Mouse (Mus musculus): Measurements from ENCODE around the gene Mlx. TPM values are rescaled to one million over a fixed set of nuclear protein-coding genes. Genes with fewer than 3 reads are reported as not detected.
A peak's percentile ranks its signal among the peaks of the same experiment; 100 is the strongest.

Mlx gene
- polyA plus RNA-seq, 2 experiments, result 40.2 to 44.4 TPM

DNA sequence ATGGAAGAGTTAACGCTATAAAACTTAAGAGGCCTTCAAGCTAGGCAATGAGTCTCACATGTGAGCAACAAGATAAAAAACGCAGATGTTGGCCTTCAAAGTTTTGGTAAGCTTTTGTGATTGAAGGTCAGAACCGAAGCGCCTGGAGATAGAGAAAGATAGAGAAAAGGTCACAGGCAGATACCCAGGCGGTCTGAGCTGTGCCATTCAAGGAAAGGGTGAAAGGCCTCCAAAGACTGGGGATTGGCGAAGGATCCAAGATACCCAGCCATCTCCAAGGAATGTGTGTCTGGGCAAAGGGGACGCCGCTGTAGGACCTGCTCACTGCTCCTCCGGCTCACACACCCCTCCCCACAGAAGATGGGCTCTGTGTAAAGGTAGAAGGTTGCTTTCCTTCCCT lies 22.1 kb upstream of the Mlx start:
- no peak for DNase-seq (ENCODE audit: low spot score)
- 0 out of 2 replicates have a peak, but pooled peaks cover 3% of the 10 kb centered on the region for H3K27me3 ChIP-seq (ENCODE audit: control insufficient read depth, insufficient read depth, low read length)
- WGBS, result 94% methylated on average over 9 of the region's 9 CpGs
- no peak overlapping the region for H3K27ac ChIP-seq (replicated peaks; ENCODE audit: low read depth, low read length)
- H3K9me3 ChIP-seq (ENCODE audit: control insufficient read depth, low read length), result no peaks in the 10 kb centered on the region
- no peak overlapping the region for H3K4me3 ChIP-seq (replicated peaks; ENCODE audit: low read length)
- peaks cover 19% of the 10 kb centered on the region; the same call in 1 of the 2 replicates for H3K36me3 ChIP-seq (ENCODE audit: control insufficient read depth, insufficient read depth, low read length)
- no peak for TF ChIP-seq POLR2A (IDR thresholded peaks at IDR 0.05; ENCODE audit: borderline replicate concordance, extremely low read depth, insufficient read depth, insufficient read length)
- H3K4me2 ChIP-seq (replicated peaks; ENCODE audit: low read depth, low read length, severe bottlenecking), result no peak overlapping the region
- H3K9ac ChIP-seq (ENCODE audit: low read depth, low read length, severe bottlenecking), result no peak overlapping the region
- peaks cover 25% of the 10 kb centered on the region for H3K4me1 ChIP-seq (ENCODE audit: control insufficient read depth, insufficient read depth, low read length)
- no peak for ATAC-seq (ENCODE audit: low FRiP score, low read depth)

DNA sequence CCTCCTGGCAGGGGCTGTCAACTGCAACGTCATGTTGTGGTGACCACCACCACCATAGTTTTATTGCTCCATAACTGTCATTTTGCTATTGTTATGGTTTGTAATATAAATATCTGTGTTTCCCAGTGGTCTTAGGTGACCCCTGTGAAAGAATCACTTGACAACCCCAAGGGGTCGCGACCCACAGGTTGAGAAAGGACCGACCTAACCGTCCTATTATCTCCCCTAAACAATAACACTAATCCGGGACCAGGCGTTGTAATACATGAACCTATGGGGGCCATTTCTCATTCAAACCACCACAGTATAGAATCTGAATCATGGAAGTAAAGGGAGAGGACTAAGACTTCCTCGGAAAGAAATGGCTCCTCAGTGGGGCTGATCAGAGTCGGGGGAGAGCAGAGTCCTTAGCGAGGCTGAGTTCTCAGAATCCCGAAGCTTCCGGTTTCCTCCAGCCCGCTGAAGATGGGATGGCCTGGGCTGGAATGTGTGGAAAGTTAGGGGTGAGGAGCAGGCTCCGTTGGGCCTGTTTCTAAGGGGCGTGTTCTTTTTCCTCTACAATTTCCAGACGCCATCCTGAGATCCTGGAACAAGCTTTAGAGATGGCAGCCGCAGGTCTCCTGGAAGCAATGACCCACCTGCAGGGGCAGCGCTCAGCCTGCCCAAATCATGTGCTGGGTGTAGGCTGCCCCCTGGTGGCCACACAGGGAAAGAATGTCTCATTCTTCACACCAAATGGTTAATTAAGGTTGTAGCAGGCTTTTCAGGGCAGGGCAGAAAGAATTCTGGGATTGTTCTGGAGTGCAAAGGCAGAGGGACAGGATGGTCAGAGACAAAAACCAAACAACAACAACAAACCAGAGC lies 20.3 kb upstream of the Mlx start:
- DNase-seq (ENCODE audit: low spot score), result peak; percentile 85

DNA sequence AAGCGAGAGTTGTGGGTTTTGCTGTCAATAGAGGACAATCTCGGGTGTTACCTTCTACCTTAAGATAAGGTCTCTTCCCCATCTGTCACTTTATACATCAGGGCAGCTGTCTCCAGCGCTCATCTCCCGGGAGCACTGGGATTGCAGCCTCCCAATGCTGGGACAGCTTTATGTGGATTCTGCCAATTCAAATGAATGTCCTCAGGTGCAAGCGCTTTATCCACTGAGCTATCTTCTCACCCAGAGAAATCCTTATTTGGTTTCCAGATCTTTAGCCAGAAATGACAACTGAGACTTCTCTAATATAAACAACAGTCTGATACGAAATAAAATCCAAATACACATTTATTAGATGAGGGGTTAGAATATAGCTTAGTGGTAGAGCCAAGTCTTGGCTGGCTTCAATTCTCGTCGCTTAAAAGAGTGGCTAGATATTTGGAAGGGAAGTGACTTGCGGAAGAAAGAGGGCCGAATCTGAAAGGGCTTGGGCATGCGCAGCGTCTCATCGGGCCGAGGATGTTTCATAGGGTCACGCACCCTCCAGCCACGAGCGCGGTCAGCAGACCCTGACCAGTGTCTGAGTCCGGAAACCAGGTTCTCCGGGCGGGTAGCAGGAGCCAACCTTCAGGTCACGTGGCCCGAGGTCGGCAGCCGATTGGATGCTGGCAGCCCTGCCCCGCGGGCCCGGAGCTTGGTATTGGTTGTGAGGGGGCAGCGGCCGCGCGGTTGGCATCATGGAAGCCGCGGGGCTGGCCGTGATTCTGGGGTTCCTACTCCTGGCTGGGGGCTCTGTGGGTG lies 17.5 kb upstream of the Mlx start, which contains the start of gene Naglu:
Gene Naglu, plus strand, starts transcription at position 622 of the 798 bp plus-strand sequence.
- Histone ChIP-seq H3K27me3 (ENCODE audit: control insufficient read depth, insufficient read depth, low read length) (0 out of 2 replicates have a peak, but pooled peaks cover 3% of the 10 kb centered on the region), H3K9me3 (ENCODE audit: control insufficient read depth, low read length) (no peaks in the 10 kb centered on the region), H3K36me3 (ENCODE audit: control insufficient read depth, insufficient read depth, low read length) (no peaks in the 10 kb centered on the region), H3K4me3 (replicated peaks; ENCODE audit: low read length) (peak within 1 kb of the TSS; percentile 73), H3K9ac (ENCODE audit: low read depth, low read length, severe bottlenecking) (peak within 1 kb of the TSS; percentile 70), H3K27ac (replicated peaks; ENCODE audit: low read depth, low read length) (no peak within 1 kb of the TSS), H3K4me2 (replicated peaks; ENCODE audit: low read depth, low read length, severe bottlenecking) (peak within 1 kb of the TSS; percentile 99), H3K4me1 (ENCODE audit: control insufficient read depth, insufficient read depth, low read length) (0 out of 2 replicates have a peak, but pooled peaks cover 6% of the 10 kb centered on the region)
- ATAC-seq (ENCODE audit: low FRiP score, low read depth), result peak; percentile 92
- TF ChIP-seq POLR2A (IDR thresholded peaks at IDR 0.05; ENCODE audit: borderline replicate concordance, extremely low read depth, insufficient read depth, insufficient read length), result 0 out of 2 replicates have a peak, but pooled peaks have one; percentile 15
- peak; percentile 90 for DNase-seq (ENCODE audit: low spot score)
- 5% methylated on average over 31 of the region's 35 CpGs for WGBS

More for the DNA sequence above, 20.3 kb upstream of the Mlx start:
- Histone ChIP-seq H3K27ac (replicated peaks; ENCODE audit: low read depth, low read length) (no peak overlapping the region), H3K36me3 (ENCODE audit: control insufficient read depth, insufficient read depth, low read length) (peaks cover 14% of the 10 kb centered on the region; the same call in 1 of the 2 replicates), H3K27me3 (ENCODE audit: control insufficient read depth, insufficient read depth, low read length) (0 out of 2 replicates have a peak, but pooled peaks cover 3% of the 10 kb centered on the region), H3K4me2 (replicated peaks; ENCODE audit: low read depth, low read length, severe bottlenecking) (peak overlapping the region; percentile 40), H3K4me1 (ENCODE audit: control insufficient read depth, insufficient read depth, low read length) (peaks cover 22% of the 10 kb centered on the region), H3K4me3 (replicated peaks; ENCODE audit: low read length) (0 out of 2 replicates have a peak overlapping the region, but pooled peaks have one; percentile 19), H3K9ac (ENCODE audit: low read depth, low read length, severe bottlenecking) (no peak overlapping the region), H3K9me3 (ENCODE audit: control insufficient read depth, low read length) (no peaks in the 10 kb centered on the region)
- WGBS, result 28% methylated on average over 18 of the region's 18 CpGs
- ATAC-seq (ENCODE audit: low FRiP score, low read depth), result peak; percentile 38; the same call in 1 of the 2 replicates
- TF ChIP-seq POLR2A (IDR thresholded peaks at IDR 0.05; ENCODE audit: borderline replicate concordance, extremely low read depth, insufficient read depth, insufficient read length), result 0 out of 2 replicates have a peak, but pooled peaks have one; percentile 14

DNA sequence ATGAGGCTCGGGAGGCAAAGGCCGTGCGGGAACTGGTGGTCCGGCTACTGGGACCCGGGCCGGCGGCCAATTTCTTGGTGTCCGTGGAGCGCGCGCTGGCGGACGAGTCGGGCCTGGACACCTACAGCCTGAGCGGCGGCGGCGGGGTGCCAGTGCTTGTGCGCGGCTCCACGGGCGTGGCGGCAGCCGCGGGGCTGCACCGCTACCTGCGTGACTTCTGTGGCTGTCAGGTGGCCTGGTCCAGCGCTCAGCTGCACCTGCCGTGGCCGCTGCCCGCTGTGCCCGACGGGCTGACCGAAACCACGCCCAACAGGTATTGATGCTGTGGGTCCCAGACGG lies 16.9 kb upstream of the Mlx start:
- H3K4me3 ChIP-seq (replicated peaks; ENCODE audit: low read length), result peak overlapping the region; percentile 73
- whole genome bisulfite sequencing, result 0% methylated on average over 18 of the region's 36 CpGs
- H3K27ac ChIP-seq (replicated peaks; ENCODE audit: low read depth, low read length), result no peak overlapping the region
- H3K4me1 ChIP-seq (ENCODE audit: control insufficient read depth, insufficient read depth, low read length), result 0 out of 2 replicates have a peak, but pooled peaks cover 6% of the 10 kb centered on the region
- H3K9me3 ChIP-seq (ENCODE audit: control insufficient read depth, low read length), result no peaks in the 10 kb centered on the region
- peak; percentile 55 for ATAC-seq (ENCODE audit: low FRiP score, low read depth)
- no peaks in the 10 kb centered on the region for H3K36me3 ChIP-seq (ENCODE audit: control insufficient read depth, insufficient read depth, low read length)
- DNase-seq (ENCODE audit: low spot score), result no peak
- peak overlapping the region; percentile 99 for H3K4me2 ChIP-seq (replicated peaks; ENCODE audit: low read depth, low read length, severe bottlenecking)
- H3K9ac ChIP-seq (ENCODE audit: low read depth, low read length, severe bottlenecking), result peak overlapping the region; percentile 70
- no peak for TF ChIP-seq POLR2A (IDR thresholded peaks at IDR 0.05; ENCODE audit: borderline replicate concordance, extremely low read depth, insufficient read depth, insufficient read length)
- H3K27me3 ChIP-seq (ENCODE audit: control insufficient read depth, insufficient read depth, low read length), result 0 out of 2 replicates have a peak, but pooled peaks cover 3% of the 10 kb centered on the region

DNA sequence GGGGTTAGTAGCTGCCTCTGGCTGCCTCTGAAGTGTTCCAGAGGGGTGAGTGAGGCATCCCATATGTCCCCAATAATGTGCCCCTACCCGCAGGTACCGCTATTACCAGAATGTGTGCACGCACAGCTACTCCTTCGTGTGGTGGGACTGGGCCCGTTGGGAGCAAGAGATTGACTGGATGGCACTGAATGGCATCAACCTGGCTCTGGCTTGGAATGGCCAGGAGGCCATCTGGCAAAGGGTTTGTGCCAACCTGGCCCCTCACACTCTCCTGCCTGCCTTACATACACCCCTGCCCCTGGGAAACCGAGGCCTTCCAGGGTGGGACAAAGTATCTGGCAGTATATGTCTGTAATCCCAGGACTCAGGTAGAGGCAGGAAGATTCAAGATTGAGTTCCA lies 16.1 kb upstream of the Mlx start:
- DNase-seq (ENCODE audit: low spot score), result no peak
- WGBS, result 73% methylated on average over 6 of the region's 6 CpGs
- Histone ChIP-seq H3K27ac (replicated peaks; ENCODE audit: low read depth, low read length) (no peak overlapping the region), H3K27me3 (ENCODE audit: control insufficient read depth, insufficient read depth, low read length) (0 out of 2 replicates have a peak, but pooled peaks cover 3% of the 10 kb centered on the region), H3K36me3 (ENCODE audit: control insufficient read depth, insufficient read depth, low read length) (no peaks in the 10 kb centered on the region), H3K9ac (ENCODE audit: low read depth, low read length, severe bottlenecking) (no peak overlapping the region; the same call in 1 of the 2 replicates), H3K4me2 (replicated peaks; ENCODE audit: low read depth, low read length, severe bottlenecking) (no peak overlapping the region), H3K4me1 (ENCODE audit: control insufficient read depth, insufficient read depth, low read length) (0 out of 2 replicates have a peak, but pooled peaks cover 6% of the 10 kb centered on the region), H3K4me3 (replicated peaks; ENCODE audit: low read length) (no peak overlapping the region), H3K9me3 (ENCODE audit: control insufficient read depth, low read length) (no peaks in the 10 kb centered on the region)
- TF ChIP-seq POLR2A (IDR thresholded peaks at IDR 0.05; ENCODE audit: borderline replicate concordance, extremely low read depth, insufficient read depth, insufficient read length), result no peak
- no peak for ATAC-seq (ENCODE audit: low FRiP score, low read depth)
